Mouse (Mus musculus) mouse trophoblast stem cell (cell line): ENCODE data around the gene Zfp865.

ENCODE experiments used
- in situ Hi-C, 2 experiments: fragments of 300-500 bp; cut with MseI, MboI; formaldehyde crosslinking; loops; 2 replicates in 1 of 2; 3 replicates in 1 of 2; pipeline ENCODE4 v1.15.1; 2025

The Zfp865 gene

DNA sequence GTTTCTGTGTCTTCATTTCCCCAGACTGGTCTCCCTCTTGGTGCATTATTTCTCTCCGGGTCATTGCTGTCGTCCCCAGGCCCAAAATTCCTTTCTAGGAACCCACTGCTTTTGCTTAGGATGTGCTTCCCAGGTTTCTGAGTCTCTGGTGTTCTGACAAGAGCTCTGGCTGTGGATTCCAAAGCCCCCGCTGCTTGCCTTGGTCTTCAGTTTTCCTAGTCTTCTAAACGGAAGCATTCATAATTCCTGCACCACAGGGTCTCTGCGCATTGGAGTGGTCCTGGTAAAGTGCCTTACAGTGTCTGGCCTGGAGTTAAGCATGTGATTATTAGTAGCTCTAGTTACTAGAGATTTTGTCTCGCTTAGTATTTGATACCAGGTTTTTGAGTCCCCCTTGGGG, 60.6 kb downstream of the Zfp865 start:
- in situ Hi-C loops: no loop called here

DNA sequence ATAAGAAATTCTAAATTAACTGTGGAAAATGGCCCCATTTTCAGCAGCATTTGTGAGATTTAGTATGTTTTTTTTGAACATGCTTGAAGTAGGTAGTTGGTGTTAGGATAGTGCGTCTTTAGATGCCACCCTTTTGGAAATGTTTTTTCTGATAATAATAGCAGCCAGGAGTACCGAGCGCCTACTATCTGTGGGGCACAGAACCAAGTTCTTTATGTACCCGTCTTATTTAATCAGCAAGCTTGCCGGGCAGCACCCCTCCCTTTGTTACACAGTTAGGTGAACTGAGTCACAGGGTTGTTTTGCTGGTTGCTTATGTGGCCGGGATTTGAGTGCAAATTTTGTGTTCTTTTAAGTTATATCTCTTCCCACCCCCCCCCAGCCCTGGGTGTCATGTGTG, 61.1 kb downstream of the Zfp865 start:
- in situ Hi-C loops: no loop called here

DNA sequence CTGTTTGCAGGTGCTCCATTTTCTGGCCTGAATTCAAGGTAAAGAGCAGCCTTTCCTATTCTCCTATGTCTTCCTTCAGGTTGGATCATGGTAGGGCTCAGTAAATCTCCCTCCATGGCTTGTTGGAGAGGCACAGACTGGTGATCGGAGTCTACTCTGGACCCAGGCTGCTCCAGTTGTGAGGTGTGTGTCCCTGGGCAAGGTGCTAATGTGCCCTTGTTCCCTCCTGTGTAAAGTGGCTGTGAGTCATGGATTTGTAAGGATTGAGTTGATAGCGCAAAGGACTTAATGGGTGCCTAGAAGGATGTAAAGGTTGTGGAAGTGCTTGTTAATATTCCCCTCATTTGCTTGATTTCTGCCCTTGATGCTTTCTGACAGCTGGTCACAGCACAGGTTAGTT, 61.8 kb downstream of the Zfp865 start:
- in situ Hi-C loops: no loop called here

DNA sequence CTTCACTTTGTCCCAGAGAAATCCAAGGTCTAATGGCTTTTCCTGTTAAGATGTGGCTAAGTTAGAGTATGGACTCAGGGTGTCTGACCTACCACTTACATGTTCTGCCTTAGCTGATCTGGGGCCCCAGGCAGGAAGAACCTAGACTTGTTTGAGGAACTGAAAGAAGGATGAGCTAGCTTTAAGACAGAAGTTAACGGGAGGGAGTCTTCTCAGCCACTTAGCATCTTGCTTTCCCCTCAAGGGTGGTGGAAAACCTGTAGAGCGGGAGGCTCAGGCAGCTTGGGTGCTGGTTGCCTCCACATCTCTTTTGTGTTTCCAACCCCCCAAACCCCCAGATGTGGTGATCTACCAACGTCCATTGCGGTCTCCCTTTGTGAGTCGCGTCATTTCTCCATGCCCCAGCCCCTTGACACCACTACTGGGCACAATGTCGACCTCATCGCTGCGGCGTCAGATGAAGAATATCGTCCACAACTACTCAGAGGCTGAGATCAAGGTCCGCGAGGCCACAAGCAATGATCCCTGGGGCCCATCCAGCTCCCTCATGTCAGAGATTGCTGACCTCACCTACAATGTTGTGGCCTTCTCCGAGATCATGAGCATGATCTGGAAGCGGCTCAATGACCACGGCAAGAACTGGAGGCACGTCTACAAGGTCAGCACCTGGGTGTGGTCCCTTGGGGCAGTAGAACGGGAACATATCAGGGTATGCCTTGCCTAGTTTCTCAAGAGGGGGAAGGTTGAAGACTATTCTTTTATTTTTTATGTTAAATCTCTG, 63.3 kb downstream of the Zfp865 start:
- in situ Hi-C loops: no loop called here

DNA sequence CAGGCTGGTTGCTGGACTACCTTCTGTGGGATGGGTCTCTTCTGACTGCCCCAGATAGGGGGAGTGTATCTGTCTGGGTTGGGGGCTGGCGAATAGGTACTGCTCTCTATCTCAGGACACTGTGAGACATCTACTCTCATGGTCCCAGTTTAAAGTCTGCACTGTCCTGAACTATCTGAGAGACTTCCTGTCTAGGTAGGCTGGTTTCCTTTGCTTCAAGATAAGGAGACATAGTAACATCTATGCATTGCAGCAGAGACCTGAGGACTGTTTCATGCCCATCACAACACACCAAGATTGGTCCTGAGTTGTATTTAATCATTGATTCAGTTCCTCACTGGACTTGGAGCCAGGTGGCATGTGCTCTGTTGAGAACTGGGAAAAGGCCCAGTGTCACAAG, 65.3 kb downstream of the Zfp865 start:
- in situ Hi-C loops: no loop called here
